Mouse (Mus musculus) thymus, postnatal 14 days (tissue): ENCODE measurements around the gene Gpr176.
A peak's percentile ranks its signal among the peaks of the same experiment; 100 is the strongest.
"Not testable (repeated sequence)": the region's sequence is repeated elsewhere in the genome, so short reads cannot be mapped to it uniquely, and the experiment has no call there.

Experiments
- DNase-seq: peaks from one replicate; pipeline ENCODE4 v3.0.0; 2021

Gene Gpr176

GRCm38 (mm10) chr2:118297966-118298365, 75.3 kb downstream of the Gpr176 start:
- DNase-seq, result no peak

DNA sequence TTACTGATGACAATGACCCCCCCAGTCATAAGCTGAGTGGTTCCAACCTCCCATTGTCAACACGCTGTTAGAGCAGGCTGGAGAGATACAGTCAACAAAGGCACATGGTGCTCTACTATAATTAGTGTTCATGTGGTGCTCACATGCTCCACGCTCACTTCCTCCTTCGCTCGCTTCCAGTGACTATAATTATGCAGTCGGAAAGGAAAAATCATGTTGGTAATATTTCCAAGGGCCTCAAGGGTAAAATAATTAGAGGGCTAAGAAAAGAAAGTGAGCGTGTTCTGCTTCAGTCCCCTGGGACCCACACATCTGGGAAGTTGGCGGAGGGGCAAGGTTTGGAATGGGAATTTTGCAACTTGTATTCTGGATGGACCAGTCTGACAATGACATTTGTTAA, 77.7 kb downstream of the Gpr176 start:
- no peak for DNase-seq

DNA sequence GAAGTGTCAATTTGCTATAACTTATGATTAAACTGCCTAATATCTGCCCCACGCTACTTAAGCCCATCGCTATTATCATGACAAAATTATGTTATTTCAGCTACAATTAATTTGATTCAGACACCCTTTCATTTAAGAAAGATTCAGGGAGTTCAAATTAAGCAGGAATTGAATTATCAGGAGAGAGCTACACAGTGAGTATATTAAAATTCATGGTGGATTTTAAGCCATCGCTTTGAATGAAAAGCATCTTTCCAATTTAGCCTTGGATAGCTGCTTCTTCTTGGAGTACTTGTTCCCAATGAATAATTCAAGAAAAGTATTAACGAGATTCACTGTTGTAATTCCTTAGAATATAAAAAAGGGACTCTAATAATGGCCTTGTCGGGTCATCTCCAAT, 79.6 kb downstream of the Gpr176 start:
- no peak for DNase-seq

- not testable (repeated sequence) for DNase-seq
Measured at GRCm38 (mm10) chr2:118289066-118289460, 84.2 kb downstream of the Gpr176 start.

DNA sequence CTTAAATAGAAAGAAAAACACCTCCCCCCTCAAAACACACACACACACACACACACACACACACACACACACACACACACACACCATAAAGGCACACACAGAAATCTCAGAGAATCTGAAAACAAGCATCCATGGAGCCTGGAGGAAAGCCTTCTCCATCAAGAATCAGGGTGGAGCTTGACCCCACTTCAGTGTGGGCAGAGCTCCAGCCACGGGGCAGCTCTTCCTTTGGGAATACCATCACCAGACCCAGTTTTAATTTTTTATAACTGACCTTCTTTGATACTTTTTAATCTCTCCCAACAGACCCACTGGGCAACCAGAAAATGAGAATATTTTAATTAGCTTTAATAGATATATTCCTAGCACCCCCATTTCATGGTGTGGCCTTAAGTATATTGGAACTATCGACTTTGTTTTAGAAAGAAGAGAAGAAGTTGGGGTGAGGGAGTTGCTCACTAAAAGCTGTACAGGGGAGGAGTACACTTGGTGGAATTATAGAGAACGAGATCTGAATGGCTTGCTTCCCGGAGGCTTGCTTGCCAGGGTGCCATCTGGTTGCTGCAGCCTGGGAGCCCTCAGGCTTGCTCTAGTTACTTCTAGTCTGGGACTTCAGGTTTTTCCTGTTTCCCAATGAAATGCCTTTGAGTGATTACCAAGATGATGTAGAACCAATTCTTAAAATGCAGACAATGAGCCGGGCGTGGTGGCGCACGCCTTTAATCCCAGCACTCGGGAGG, 84.7 kb downstream of the Gpr176 start:
- DNase-seq, result no peak

- no peak for DNase-seq
Measured at GRCm38 (mm10) chr2:118287678-118288077, 85.5 kb downstream of the Gpr176 start.

- DNase-seq, result no peak
Measured at GRCm38 (mm10) chr2:118282467-118282866, 90.8 kb downstream of the Gpr176 start.

DNA sequence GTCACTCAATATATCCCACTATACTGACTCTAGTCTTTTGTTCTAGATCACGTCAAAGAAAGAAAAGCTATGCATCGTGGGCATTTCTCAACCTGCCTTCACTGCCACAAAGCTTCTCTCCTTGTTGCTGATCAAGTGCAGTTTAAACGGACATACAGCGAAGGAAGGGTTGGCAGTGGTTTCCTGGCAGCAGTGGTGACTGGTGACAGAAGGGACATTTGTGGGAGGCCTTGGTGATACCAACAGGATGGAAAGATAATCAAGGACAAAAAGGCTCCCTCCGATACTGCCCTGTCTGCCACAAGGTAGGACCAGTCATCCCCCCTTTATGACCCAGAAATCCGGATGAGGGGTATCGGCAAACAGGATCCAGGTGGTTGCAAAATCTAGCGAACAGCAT, 95.0 kb downstream of the Gpr176 start:
- DNase-seq, result no peak

DNA sequence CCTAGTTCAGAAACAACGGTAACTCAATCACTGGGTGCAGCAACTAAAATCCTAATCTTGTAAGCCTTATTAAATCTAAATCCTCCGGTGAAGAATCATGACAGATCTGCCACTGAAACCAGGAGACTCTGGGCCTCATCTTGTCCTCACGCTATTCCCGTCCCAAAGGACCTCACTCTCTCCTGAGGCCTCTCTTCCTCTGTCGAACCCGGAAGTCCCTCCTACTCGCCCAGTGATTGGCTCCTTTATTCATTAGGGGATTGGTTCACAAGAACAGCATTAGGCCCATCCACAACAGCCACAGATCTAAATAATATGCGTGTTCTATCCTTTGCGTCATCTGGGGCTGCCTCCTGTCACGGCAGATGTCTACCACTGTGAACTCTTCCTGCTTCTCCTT, 101.6 kb downstream of the Gpr176 start:
- DNase-seq, result no peak

- no peak for DNase-seq
Measured at GRCm38 (mm10) chr2:118270213-118270612, 103.0 kb downstream of the Gpr176 start.

DNA sequence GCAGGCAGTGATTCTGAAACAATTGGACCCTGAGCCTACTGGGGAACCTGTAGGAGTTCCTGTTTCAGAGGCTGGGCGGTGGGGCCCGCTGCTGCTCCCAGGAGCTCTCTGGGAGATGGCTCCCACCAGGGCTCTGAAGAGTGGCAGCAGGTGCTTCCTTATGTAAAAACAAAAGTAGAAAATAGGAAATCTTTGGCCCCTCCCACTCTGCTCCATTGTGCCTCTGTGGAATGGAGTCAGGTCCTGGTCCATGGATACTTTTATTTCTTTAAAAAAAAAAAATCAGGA, 109.4 kb downstream of the Gpr176 start:
- DNase-seq, result no peak

GRCm38 (mm10) chr2:118263151-118263913, 109.9 kb downstream of the Gpr176 start:
- DNase-seq, result peak; percentile 48

DNA sequence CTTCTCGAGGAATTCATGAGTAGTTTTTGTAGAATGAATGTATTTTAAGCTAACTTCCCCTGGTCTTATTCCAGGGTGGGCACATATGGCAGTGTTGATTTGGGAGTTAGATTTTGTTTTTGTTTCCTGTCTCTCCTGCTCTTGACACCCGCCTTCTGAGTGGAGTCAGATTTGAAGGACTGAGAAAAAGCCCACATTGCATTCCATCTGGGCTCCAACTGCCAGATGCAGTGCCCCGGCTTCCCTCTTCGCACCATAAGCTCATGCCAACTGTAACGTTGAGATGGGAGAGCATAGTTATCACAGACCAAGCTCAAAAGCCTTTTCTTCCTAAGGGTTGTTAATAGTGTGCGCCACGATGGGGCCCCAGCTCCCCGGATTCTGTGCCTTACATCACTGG, 110.5 kb downstream of the Gpr176 start:
- no peak for DNase-seq

GRCm38 (mm10) chr2:118259746-118260145, 113.5 kb downstream of the Gpr176 start:
- DNase-seq, result no peak

DNA sequence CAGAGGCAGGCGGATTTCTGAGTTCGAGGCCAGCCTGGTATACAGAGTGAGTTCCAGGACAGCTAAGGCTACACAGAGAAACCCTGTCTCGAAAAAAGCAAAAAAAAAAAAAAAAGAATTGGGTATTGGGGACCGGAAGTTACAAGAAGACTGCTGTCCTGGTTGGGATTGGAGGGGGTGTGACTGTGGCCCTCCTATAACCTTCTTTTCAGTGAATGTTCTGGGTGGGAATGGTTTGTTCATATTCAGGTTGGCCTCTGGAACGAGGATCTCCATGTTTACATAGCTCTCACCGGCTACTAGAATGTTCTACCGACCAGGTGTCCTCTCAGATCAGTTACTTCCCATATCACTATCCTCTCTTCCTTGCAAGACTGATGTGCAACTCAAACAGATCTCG, 116.1 kb downstream of the Gpr176 start:
- DNase-seq, result peak; percentile 8

DNA sequence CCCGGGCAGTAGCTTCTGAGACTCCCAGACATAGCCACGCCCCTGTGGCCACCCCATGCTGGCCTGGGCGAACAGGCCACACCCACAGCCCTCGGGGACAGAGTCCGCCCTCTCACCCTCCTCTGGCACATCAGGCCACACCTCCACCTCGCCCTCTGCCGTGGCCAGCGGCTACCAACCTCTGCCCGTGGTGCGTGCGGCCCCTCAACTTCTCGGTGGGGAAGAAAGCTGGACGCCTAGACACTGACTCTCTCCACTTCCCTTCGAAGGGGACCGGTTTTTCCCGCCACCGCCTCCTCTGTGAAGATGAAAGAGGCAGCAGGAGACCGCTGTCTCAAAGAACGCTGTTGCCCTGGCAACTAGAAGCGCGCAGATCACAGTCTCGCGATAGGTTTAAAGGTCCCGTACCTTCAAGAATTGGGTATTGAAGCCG, 116.6 kb downstream of the Gpr176 start, which contains the start of gene Fsip1:
Gene Fsip1, minus strand, starts transcription at position 346 of the 433 bp plus-strand sequence.
- DNase-seq, result peak; percentile 88

GRCm38 (mm10) chr2:118254516-118254915, 118.7 kb downstream of the Gpr176 start:
- DNase-seq, result no peak

GRCm38 (mm10) chr2:118248966-118249365, 124.3 kb downstream of the Gpr176 start:
- no peak for DNase-seq

DNA sequence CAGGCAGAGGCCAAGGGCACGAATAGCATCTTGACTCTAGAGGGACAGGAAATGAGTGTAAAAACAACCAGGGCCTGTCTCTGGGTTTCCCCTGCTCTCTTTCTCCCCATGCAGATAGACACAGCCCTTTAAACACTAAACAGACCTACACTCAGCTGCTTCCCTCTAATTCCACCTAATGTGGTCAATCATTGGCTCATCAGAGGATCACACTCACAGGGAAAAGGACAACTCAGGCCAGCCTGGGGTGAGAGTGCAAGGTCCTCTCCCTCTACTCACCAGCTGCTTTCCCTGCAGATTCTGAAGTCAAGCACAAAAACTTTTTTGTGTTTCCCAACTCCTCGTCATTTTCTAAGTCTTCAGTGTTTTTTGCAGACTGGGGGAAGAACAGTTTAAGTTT, 125.2 kb downstream of the Gpr176 start:
- DNase-seq, result no peak

DNA sequence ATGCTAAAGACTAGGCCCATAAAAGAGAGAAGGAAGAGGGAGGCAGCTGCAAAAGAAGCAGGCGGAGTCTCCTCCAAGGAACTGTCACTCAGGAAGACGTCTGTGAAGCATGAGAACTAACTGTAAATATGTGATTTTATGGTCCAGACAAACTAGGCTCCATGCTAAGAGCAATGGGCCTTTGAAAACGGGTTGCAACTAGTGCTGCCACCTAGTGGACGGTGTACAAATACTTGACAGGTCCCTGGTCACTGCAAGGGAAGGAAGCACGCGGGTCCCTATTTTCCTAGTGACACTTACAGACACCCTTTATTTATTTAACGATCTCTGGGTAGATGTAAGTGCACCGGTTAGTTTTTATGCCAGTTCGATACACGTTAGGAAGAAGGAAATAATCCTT, 127.3 kb downstream of the Gpr176 start:
- DNase-seq, result peak; percentile 74

GRCm38 (mm10) chr2:118236196-118236595, 137.0 kb downstream of the Gpr176 start:
- no peak for DNase-seq

DNA sequence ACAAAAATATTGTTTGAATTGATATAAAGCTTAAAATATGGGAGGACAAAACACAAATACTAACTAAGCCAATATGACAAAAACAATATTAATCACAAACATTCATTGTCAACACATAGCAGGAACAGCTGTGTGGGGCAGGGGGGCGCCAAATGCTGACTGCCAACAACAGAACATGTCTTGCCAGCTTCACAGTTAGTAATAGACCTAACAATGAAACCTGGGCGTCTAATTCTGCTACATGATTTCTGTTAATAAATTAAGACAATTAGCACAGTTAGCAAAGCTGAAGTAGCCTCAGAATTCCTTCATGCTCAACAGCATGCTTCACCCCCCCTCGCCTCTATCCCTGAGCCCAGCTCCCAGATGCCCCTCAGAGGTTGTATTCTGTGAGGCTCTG, 137.6 kb downstream of the Gpr176 start:
- DNase-seq, result no peak

GRCm38 (mm10) chr2:118230544-118230943, 142.7 kb downstream of the Gpr176 start:
- DNase-seq, result no peak

DNA sequence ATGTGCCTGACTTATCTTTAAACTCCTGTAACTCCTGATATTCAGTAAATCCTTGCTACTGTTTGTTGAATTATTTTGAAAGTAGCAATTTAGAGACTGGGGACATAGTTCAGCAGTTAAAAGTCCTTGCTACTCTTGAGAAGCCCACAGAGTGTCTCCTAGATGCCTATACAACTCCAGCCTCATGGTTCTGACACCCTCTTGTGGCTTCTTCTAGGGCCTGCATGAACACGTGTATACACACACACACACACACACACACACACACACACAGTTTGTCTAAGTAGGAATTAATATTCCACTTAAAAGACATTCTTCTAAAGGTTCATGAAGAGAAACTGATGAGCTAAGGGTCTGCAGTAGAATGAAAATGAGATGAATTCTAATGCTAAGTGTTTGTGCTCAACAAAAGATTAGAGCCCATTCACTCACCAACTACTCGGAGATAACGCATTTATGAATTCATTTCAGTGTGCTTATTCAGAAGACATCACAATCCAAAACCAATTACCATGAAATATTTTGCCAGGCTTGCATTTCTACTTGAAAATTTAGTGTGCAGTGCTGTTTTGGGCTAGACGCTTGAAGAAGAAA, 144.6 kb downstream of the Gpr176 start:
- DNase-seq, result no peak
